ENCODE assay signal across 8 mouse cellular contexts in the genomic region with DNA sequence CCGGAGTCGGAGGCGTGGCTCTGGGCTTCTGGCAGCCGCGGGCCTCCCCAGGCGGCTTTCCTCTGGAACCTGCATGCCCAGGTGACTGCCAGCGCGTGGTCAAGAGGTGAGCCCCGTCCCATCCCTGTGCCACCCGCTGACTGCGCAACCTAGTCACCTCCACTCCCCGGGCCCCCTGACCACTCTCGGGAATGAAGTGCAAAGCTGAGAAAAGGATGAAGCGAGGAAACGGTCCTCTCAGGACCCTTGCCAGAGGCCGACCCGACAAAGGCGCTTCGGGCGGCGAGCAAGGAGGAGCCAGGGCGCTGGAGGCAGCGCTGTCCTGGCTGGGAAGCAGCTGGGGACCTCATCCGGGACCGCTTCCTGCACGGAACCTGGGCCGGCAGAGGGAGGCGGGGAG. TPM values are rescaled to one million over a fixed set of nuclear protein-coding genes. Genes with fewer than 3 reads are reported as not detected.
DNase-seq lines count a peak whose midpoint lies in the region; ATAC-seq and TF ChIP-seq lines count a peak whose summit lies in the region.
"Not testable (repeated sequence)": the region's sequence is repeated elsewhere in the genome, so short reads cannot be mapped to it uniquely, and the experiment has no call there.
"Had no signal": no experiment of that assay in that cellular context is flagged by ENCODE, and none has a peak within 500 bp of the region (broad histone marks: within the 10 kb centered on the region; RNA-seq: fewer than 3 reads in every experiment).

No protein-coding gene starts in this region.

- TF ChIP-seq POLR2A in limb, embryonic 14.5 days (IDR thresholded peaks at IDR 0.05; ENCODE audit: borderline replicate concordance, extremely low read depth, insufficient read depth, insufficient read length); olfactory bulb, adult 2 months (IDR thresholded peaks at IDR 0.05; ENCODE audit: insufficient read depth, low read depth, low read length): not testable (repeated sequence)

- TF ChIP-seq CTCF in olfactory bulb, adult 2 months (IDR thresholded peaks at IDR 0.05; ENCODE audit: insufficient read depth, low read depth, low read length), result not testable (repeated sequence)

- not testable (repeated sequence) for H3K27me3 ChIP-seq in forebrain, embryonic 16.5 days (replicated peaks; ENCODE audit: control insufficient read depth, insufficient read depth, low read length); hindbrain, embryonic 11.5 days (ENCODE audit: control insufficient read depth, insufficient read depth, low read length); kidney, embryonic 14.5 days (ENCODE audit: control insufficient read depth, insufficient read depth, low read length); limb, embryonic 14.5 days (ENCODE audit: control insufficient read depth, insufficient read depth, low read length); midbrain, embryonic 11.5 days (ENCODE audit: control insufficient read depth, insufficient read depth, low read length)

- not testable (repeated sequence) for H3K4me1 ChIP-seq in forebrain, embryonic 16.5 days (replicated peaks; ENCODE audit: control insufficient read depth, insufficient read depth, low read length); hindbrain, embryonic 11.5 days (replicated peaks; ENCODE audit: control insufficient read depth, insufficient read depth, low read length); kidney, embryonic 14.5 days (ENCODE audit: control insufficient read depth, insufficient read depth, low read length); limb, embryonic 14.5 days (ENCODE audit: control insufficient read depth, insufficient read depth, low read length); midbrain, embryonic 11.5 days (ENCODE audit: control insufficient read depth, insufficient read depth, low read length); olfactory bulb, adult 2 months (ENCODE audit: control insufficient read depth, insufficient read depth, low read length)

- H3K9ac ChIP-seq in forebrain, embryonic 16.5 days (replicated peaks; ENCODE audit: low read depth, low read length), result peak overlapping the region; percentile 57
- peak overlapping the region; percentile 34; the same call in 1 of the 2 replicates for H3K9ac ChIP-seq in hindbrain, embryonic 11.5 days (ENCODE audit: low read depth, low read length)
- H3K9ac ChIP-seq in kidney, embryonic 14.5 days (ENCODE audit: low read depth, low read length); limb, embryonic 14.5 days (ENCODE audit: low read depth, low read length, severe bottlenecking): not testable (repeated sequence)
- peak overlapping the region; percentile 44; the same call in 1 of the 2 replicates for H3K9ac ChIP-seq in midbrain, embryonic 11.5 days (ENCODE audit: low read length)

- H3K27ac ChIP-seq in forebrain, embryonic 16.5 days (ENCODE audit: low read length); hindbrain, embryonic 11.5 days (ENCODE audit: low read depth, low read length); kidney, embryonic 14.5 days (ENCODE audit: low read depth, low read length); limb, embryonic 14.5 days (replicated peaks; ENCODE audit: low read depth, low read length); midbrain, embryonic 11.5 days (ENCODE audit: low read depth, low read length); olfactory bulb, adult 2 months (ENCODE audit: insufficient read depth, low read depth, low read length): not testable (repeated sequence)

- peak overlapping the region; percentile 72 for H3K4me2 ChIP-seq in forebrain, embryonic 16.5 days (ENCODE audit: low read length)
- H3K4me2 ChIP-seq in hindbrain, embryonic 11.5 days (replicated peaks; ENCODE audit: low read depth, low read length), result peak overlapping the region; percentile 54
- H3K4me2 ChIP-seq in kidney, embryonic 14.5 days (replicated peaks; ENCODE audit: low read depth, low read length), result peak overlapping the region; percentile 50
- peak overlapping the region; percentile 46 for H3K4me2 ChIP-seq in limb, embryonic 14.5 days (replicated peaks; ENCODE audit: low read depth, low read length, severe bottlenecking)
- peak overlapping the region; percentile 60 for H3K4me2 ChIP-seq in midbrain, embryonic 11.5 days

- under 1% methylated on average over 18 of the region's 28 CpGs for WGBS in forebrain, embryonic 16.5 days
- WGBS in hindbrain, embryonic 11.5 days, result 3% methylated on average over 18 of the region's 28 CpGs
- 1% methylated on average over 17 of the region's 28 CpGs for WGBS in kidney, embryonic 14.5 days
- WGBS in limb, embryonic 14.5 days, result 0% methylated on average over 6 of the region's 28 CpGs
- WGBS in midbrain, embryonic 11.5 days, result 0% methylated on average over 19 of the region's 28 CpGs
- 2% methylated on average over 22 of the region's 28 CpGs for WGBS in olfactory bulb, adult 2 months

- not testable (repeated sequence) for H3K36me3 ChIP-seq in forebrain, embryonic 16.5 days (ENCODE audit: control insufficient read depth, insufficient read depth); hindbrain, embryonic 11.5 days (ENCODE audit: control insufficient read depth, insufficient read depth, low read length); kidney, embryonic 14.5 days (ENCODE audit: control insufficient read depth, insufficient read depth, low read length); limb, embryonic 14.5 days (ENCODE audit: control insufficient read depth, insufficient read depth, low read length); midbrain, embryonic 11.5 days (ENCODE audit: control insufficient read depth, insufficient read depth, low read length)

- not testable (repeated sequence) for H3K9me3 ChIP-seq in forebrain, embryonic 16.5 days (ENCODE audit: control insufficient read depth, low read length); hindbrain, embryonic 11.5 days (ENCODE audit: control insufficient read depth, low read length); kidney, embryonic 14.5 days (ENCODE audit: control insufficient read depth, low read length); limb, embryonic 14.5 days (ENCODE audit: control insufficient read depth, low read length); midbrain, embryonic 11.5 days (ENCODE audit: control insufficient read depth, low read length)

- peak; percentile 8 for DNase-seq in embryo, embryonic 9.5 days (ENCODE audit: extremely low spot score)
- DNase-seq in hindbrain, embryonic 11.5 days (ENCODE audit: low spot score), result peak; percentile 40
- not testable (repeated sequence) for DNase-seq in limb, embryonic 14.5 days (ENCODE audit: low spot score)
- DNase-seq in midbrain, embryonic 11.5 days (ENCODE audit: low spot score, missing footprints), result peak; percentile 88

- ATAC-seq in forebrain, embryonic 16.5 days; hindbrain, embryonic 11.5 days (ENCODE audit: low FRiP score); kidney, embryonic 14.5 days (ENCODE audit: low FRiP score, low TSS enrichment); limb, embryonic 14.5 days (ENCODE audit: low FRiP score, low read depth); midbrain, embryonic 11.5 days (ENCODE audit: low FRiP score): not testable (repeated sequence)

- H3K4me3 ChIP-seq in forebrain, embryonic 16.5 days (replicated peaks; ENCODE audit: low read length), result peak overlapping the region; percentile 49
- peak overlapping the region; percentile 35 for H3K4me3 ChIP-seq in hindbrain, embryonic 11.5 days (ENCODE audit: low read depth, low read length)
- peak overlapping the region; percentile 26; the same call in 1 of the 2 replicates for H3K4me3 ChIP-seq in kidney, embryonic 14.5 days (ENCODE audit: low read length)
- H3K4me3 ChIP-seq in limb, embryonic 14.5 days (replicated peaks; ENCODE audit: low read length), result peak overlapping the region; percentile 22
- peak overlapping the region; percentile 32 for H3K4me3 ChIP-seq in midbrain, embryonic 11.5 days (ENCODE audit: low read depth, low read length)
- H3K4me3 ChIP-seq in olfactory bulb, adult 2 months (ENCODE audit: insufficient read depth, low read depth, low read length), result peak overlapping the region; percentile 47

RNA-seq across cellular contexts. Expression of gene Gm8237, which starts 0.4 kb away (rescaled TPM):
- polyA plus RNA-seq in forebrain, embryonic 16.5 days (2015; fragmentation: Nextera tagmentation; extraction: Ambion mirVana), result 0.52 and 0.70 TPM in 2 replicates
- polyA plus RNA-seq in hindbrain, embryonic 11.5 days (2014; fragmentation: Nextera tagmentation; extraction: Ambion mirVana), result 0.10 TPM in 1 of 2 replicates, not detected in the other
- polyA plus RNA-seq in kidney, embryonic 14.5 days (2014; fragmentation: Nextera tagmentation; extraction: Ambion mirVana), result not detected in 2 replicates
- 0.06 TPM in 2 replicates for polyA plus RNA-seq in limb, embryonic 14.5 days (2012; rRNA removed)
- polyA plus RNA-seq in limb, embryonic 14.5 days (2014; fragmentation: Nextera tagmentation; extraction: Ambion mirVana), result 0.36 TPM in 1 of 2 replicates, not detected in the other
- 0.12 TPM in 1 of 2 replicates, not detected in the other for polyA plus RNA-seq in midbrain, embryonic 11.5 days (2014; fragmentation: Nextera tagmentation; extraction: Ambion mirVana)
- not detected in 2 replicates for polyA plus RNA-seq in olfactory bulb, adult 2 months (2012; ENCODE audit: insufficient read depth, insufficient read length, low replicate concordance, missing spikeins)
- polyA plus RNA-seq: macrophage had no signal

RNA-seq across cellular contexts. Expression of gene Gm3424, which starts 49.7 kb away (rescaled TPM):
- polyA plus RNA-seq in forebrain, embryonic 16.5 days (2015; fragmentation: Nextera tagmentation; extraction: Ambion mirVana), result not detected in 2 replicates
- not detected in 2 replicates for polyA plus RNA-seq in hindbrain, embryonic 11.5 days (2014; fragmentation: Nextera tagmentation; extraction: Ambion mirVana)
- polyA plus RNA-seq in kidney, embryonic 14.5 days (2014; fragmentation: Nextera tagmentation; extraction: Ambion mirVana), result not detected in 2 replicates
- not detected in 2 replicates for polyA plus RNA-seq in limb, embryonic 14.5 days (2012; rRNA removed)
- not detected in 2 replicates for polyA plus RNA-seq in limb, embryonic 14.5 days (2014; fragmentation: Nextera tagmentation; extraction: Ambion mirVana)
- polyA plus RNA-seq in midbrain, embryonic 11.5 days (2014; fragmentation: Nextera tagmentation; extraction: Ambion mirVana), result not detected in 2 replicates
- polyA plus RNA-seq in olfactory bulb, adult 2 months (2012; ENCODE audit: insufficient read depth, insufficient read length, low replicate concordance, missing spikeins), result not detected in 2 replicates
- polyA plus RNA-seq: macrophage had no signal
